Mouse (Mus musculus) adrenal gland, adult 8-10 months (tissue): Measurements from ENCODE around the gene Thada. TPM values are rescaled to one million over a fixed set of nuclear protein-coding genes. Genes with fewer than 3 reads are reported as not detected.

Source experiments
- DNase-seq: peaks from one replicate; pipeline ENCODE4 v3.0.0; 2022
- total RNA-seq, 4 experiments: library from RNA; stranded (reverse); gene quantifications; 2 replicates each; pipeline ENCODE4 v1.2.4; 2022

Thada gene
- total RNA-seq, 4 experiments from 2014 or later = 15.7 to 32.1 (median 19.0) TPM

GRCm38 (mm10) chr17:84474312-84474711 lies 8.3 kb upstream of the Thada start:
- no peak for DNase-seq

GRCm38 (mm10) chr17:84435012-84435411 lies 31.0 kb downstream of the Thada start:
- DNase-seq = no peak

GRCm38 (mm10) chr17:84434233-84434632 lies 31.8 kb downstream of the Thada start:
- DNase-seq = no peak

GRCm38 (mm10) chr17:84431991-84432390 lies 34.0 kb downstream of the Thada start:
- DNase-seq = no peak

GRCm38 (mm10) chr17:84424258-84424657 lies 41.7 kb downstream of the Thada start:
- no peak for DNase-seq

GRCm38 (mm10) chr17:84422916-84423315 lies 43.1 kb downstream of the Thada start:
- DNase-seq = no peak

GRCm38 (mm10) chr17:84422001-84422785 lies 43.8 kb downstream of the Thada start:
- peak; percentile 12 for DNase-seq

- no peak for DNase-seq
These were observed 45.0 kb downstream of the Thada start for GRCm38 (mm10) chr17:84421042-84421441.

- DNase-seq = no peak
These were observed 45.7 kb downstream of the Thada start for GRCm38 (mm10) chr17:84420276-84420639.

- no peak for DNase-seq
These were observed 46.4 kb downstream of the Thada start for GRCm38 (mm10) chr17:84419326-84420275.

GRCm38 (mm10) chr17:84415936-84416335 lies 50.1 kb downstream of the Thada start:
- DNase-seq = no peak

GRCm38 (mm10) chr17:84408731-84409130 lies 57.3 kb downstream of the Thada start:
- no peak for DNase-seq

GRCm38 (mm10) chr17:84405616-84406015 lies 60.4 kb downstream of the Thada start:
- peak; percentile 42 for DNase-seq

GRCm38 (mm10) chr17:84401796-84402195 lies 64.2 kb downstream of the Thada start:
- no peak for DNase-seq

- DNase-seq = no peak
These were observed 66.6 kb downstream of the Thada start for GRCm38 (mm10) chr17:84399431-84399830.

GRCm38 (mm10) chr17:84390026-84390425 lies 76.0 kb downstream of the Thada start:
- DNase-seq = no peak

- no peak for DNase-seq
These were observed 79.8 kb downstream of the Thada start for GRCm38 (mm10) chr17:84386176-84386575.

GRCm38 (mm10) chr17:84385696-84386095 lies 80.3 kb downstream of the Thada start:
- no peak for DNase-seq

- DNase-seq = no peak
These were observed 81.3 kb downstream of the Thada start for GRCm38 (mm10) chr17:84384661-84385060.

GRCm38 (mm10) chr17:84380340-84380739 lies 85.7 kb downstream of the Thada start:
- no peak for DNase-seq

GRCm38 (mm10) chr17:84376882-84377281 lies 89.1 kb downstream of the Thada start:
- DNase-seq = no peak

GRCm38 (mm10) chr17:84372411-84373045 lies 93.5 kb downstream of the Thada start:
- DNase-seq = no peak

GRCm38 (mm10) chr17:84370385-84370784 lies 95.6 kb downstream of the Thada start:
- DNase-seq = no peak
